8 mouse cellular contexts compared by ENCODE assay signal in genomic region chr6:115037103-115038094, GRCm38 (mm10). TPM values are rescaled to one million over a fixed set of nuclear protein-coding genes. Genes with fewer than 3 reads are reported as not detected.
A peak's percentile ranks its signal among the peaks of the same experiment; 100 is the strongest.
DNase-seq lines count a peak whose midpoint lies in the region; ATAC-seq and TF ChIP-seq lines count a peak whose summit lies in the region.

Gene Tamm41, minus strand, starts transcription at chr6:115037876.

- peak; percentile 81 for DNase-seq in CH12.LX (ENCODE audit: extremely low read depth)
- DNase-seq in c-Kit-positive CD71-negative TER-119-negative erythroid progenitor cells, embryonic 14.5 days (ENCODE audit: low read depth), result peak; percentile 77
- DNase-seq in forebrain, embryonic 10.5 days (ENCODE audit: extremely low spot score, low spot score), result peak; percentile 85
- DNase-seq in kidney, postnatal 10 days, result peak; percentile 94
- peak; percentile 81 for DNase-seq in liver, embryonic 13.5 days
- peak; percentile 73 to 82 for DNase-seq in natural killer cell, adult 2 months (ENCODE audit: low spot score in 2 of 2)

- dilution Hi-C loops in CH12.LX (cut with MboI; ENCODE audit: extremely low pct_ligation_motif_present, extremely low pct_unique_long_range_greater_than_20kb, low sequenced_read_pairs), result no loop called here

- H3K9me3 ChIP-seq in CH12.LX (replicated peaks; ENCODE audit: low read length), result peaks cover 5% of the 10 kb centered on the region
- H3K9me3 ChIP-seq in forebrain, embryonic 10.5 days, result no peaks in the 10 kb centered on the region
- H3K9me3 ChIP-seq in heart, embryonic 14.5 days (ENCODE audit: control insufficient read depth, low read length), result no peaks in the 10 kb centered on the region
- no peaks in the 10 kb centered on the region for H3K9me3 ChIP-seq in liver, embryonic 13.5 days (replicated peaks)
- H3K9me3 ChIP-seq in stomach, embryonic 14.5 days (ENCODE audit: control insufficient read depth, low read depth, low read length), result no peaks in the 10 kb centered on the region

- TF ChIP-seq CTCF in CH12.LX (conservative IDR thresholded peaks at IDR 0.05 in 1 of 2, IDR thresholded peaks at IDR 0.05 in 1 of 2; ENCODE audit: low read depth in 2 of 2, low read length in 2 of 2), result peak; percentile 52 to 87

- TF ChIP-seq RAD21 in CH12.LX (IDR thresholded peaks at IDR 0.05; ENCODE audit: low read depth, low read length), result peak; percentile 50

- peaks cover 20 to 37% of the 10 kb centered on the region in 2 experiments for H3K36me3 ChIP-seq in CH12.LX (replicated peaks in 1 of 2; ENCODE audit: control insufficient read depth in 1 of 2, insufficient read depth in 1 of 2, low read length in 1 of 2)
- peaks cover 27% of the 10 kb centered on the region for H3K36me3 ChIP-seq in forebrain, embryonic 10.5 days (replicated peaks)
- peaks cover 21% of the 10 kb centered on the region for H3K36me3 ChIP-seq in heart, embryonic 14.5 days (ENCODE audit: control insufficient read depth, insufficient read depth, low read length)
- peaks cover 25% of the 10 kb centered on the region for H3K36me3 ChIP-seq in liver, embryonic 13.5 days
- H3K36me3 ChIP-seq in stomach, embryonic 14.5 days (ENCODE audit: control insufficient read depth, insufficient read depth, low read length), result peaks cover 7% of the 10 kb centered on the region; the same call in 1 of the 2 replicates

- H3K4me1 ChIP-seq in CH12.LX (ENCODE audit: control insufficient read depth in 1 of 2, insufficient read depth in 2 of 2), result peaks cover 2 to 31% of the 10 kb centered on the region in 2 experiments; a peak in 3 of 4 replicates
- H3K4me1 ChIP-seq in forebrain, embryonic 10.5 days, result peaks cover 15% of the 10 kb centered on the region
- H3K4me1 ChIP-seq in heart, embryonic 14.5 days (ENCODE audit: control insufficient read depth in 2 of 2, insufficient read depth in 2 of 2, low read length in 2 of 2), result peaks cover 2 to 7% of the 10 kb centered on the region in 2 experiments
- peaks cover 18% of the 10 kb centered on the region for H3K4me1 ChIP-seq in liver, embryonic 13.5 days (replicated peaks)
- H3K4me1 ChIP-seq in stomach, embryonic 14.5 days (ENCODE audit: control insufficient read depth, insufficient read depth, low read length), result 0 out of 2 replicates have a peak, but pooled peaks cover 3% of the 10 kb centered on the region

- peak; percentile 91 for ATAC-seq in heart, embryonic 14.5 days (ENCODE audit: insufficient number of reproducible peaks, insufficient read depth, low FRiP score, low read depth)
- peak; percentile 88 for ATAC-seq in liver, embryonic 13.5 days (ENCODE audit: low read depth)
- ATAC-seq in stomach, embryonic 14.5 days (ENCODE audit: insufficient number of reproducible peaks, insufficient read depth, low FRiP score, low read depth), result peak; percentile 94

- no peaks in the 10 kb centered on the region for H3K27me3 ChIP-seq in CH12.LX (replicated peaks)
- H3K27me3 ChIP-seq in forebrain, embryonic 10.5 days (ENCODE audit: poor library complexity, severe bottlenecking), result no peaks in the 10 kb centered on the region
- H3K27me3 ChIP-seq in heart, embryonic 14.5 days (ENCODE audit: control insufficient read depth, insufficient read depth, low read length), result no peaks in the 10 kb centered on the region
- H3K27me3 ChIP-seq in liver, embryonic 13.5 days, result no peaks in the 10 kb centered on the region
- H3K27me3 ChIP-seq in stomach, embryonic 14.5 days (ENCODE audit: control insufficient read depth, insufficient read depth, low read length), result no peaks in the 10 kb centered on the region

- TF ChIP-seq POLR2A in CH12.LX (IDR thresholded peaks at IDR 0.05; ENCODE audit: low read depth, low read length), result peak; percentile 79

- H3K27ac ChIP-seq in CH12.LX (ENCODE audit: insufficient read depth, low read depth), result no peak within 1 kb of the TSS
- peak within 1 kb of the TSS; percentile 90 for H3K27ac ChIP-seq in forebrain, embryonic 10.5 days
- 0 out of 4 replicates have a peak within 1 kb of the TSS, but pooled peaks of 1 of the 2 experiments have one; percentile 2 for H3K27ac ChIP-seq in heart, embryonic 14.5 days (replicated peaks in 1 of 2; ENCODE audit: control insufficient read depth in 1 of 2, insufficient read depth in 1 of 2, low read depth in 2 of 2, low read length in 2 of 2)
- H3K27ac ChIP-seq in liver, embryonic 13.5 days, result peak within 1 kb of the TSS; percentile 32
- H3K27ac ChIP-seq in stomach, embryonic 14.5 days (ENCODE audit: low read length), result no peak within 1 kb of the TSS

- H3K4me3 ChIP-seq in CH12.LX (replicated peaks in 1 of 3; ENCODE audit: low read depth in 2 of 3, low read length in 2 of 3, poor library complexity in 1 of 3), result peak within 1 kb of the TSS; percentile 90 to 97 (median 93)
- peak within 1 kb of the TSS; percentile 94 for H3K4me3 ChIP-seq in forebrain, embryonic 10.5 days
- H3K4me3 ChIP-seq in heart, embryonic 14.5 days (ENCODE audit: control insufficient read depth in 1 of 2, insufficient read depth in 1 of 2, low read depth in 1 of 2, low read length in 2 of 2), result peak within 1 kb of the TSS; percentile 69 to 96
- peak within 1 kb of the TSS; percentile 79 for H3K4me3 ChIP-seq in liver, embryonic 13.5 days (replicated peaks)
- H3K4me3 ChIP-seq in stomach, embryonic 14.5 days (ENCODE audit: low read depth, low read length), result peak within 1 kb of the TSS; percentile 79

- H3K4me2 ChIP-seq in CH12.LX (ENCODE audit: insufficient read depth, low read depth, poor library complexity, severe bottlenecking), result peak within 1 kb of the TSS; percentile 83
- H3K4me2 ChIP-seq in heart, embryonic 14.5 days (ENCODE audit: low read length), result peak within 1 kb of the TSS; percentile 86
- H3K4me2 ChIP-seq in liver, embryonic 13.5 days, result peak within 1 kb of the TSS; percentile 88
- H3K4me2 ChIP-seq in stomach, embryonic 14.5 days (replicated peaks; ENCODE audit: low read depth, low read length), result peak within 1 kb of the TSS; percentile 54

- peak within 1 kb of the TSS; percentile 65 for H3K9ac ChIP-seq in CH12.LX (ENCODE audit: insufficient read depth, low read depth)
- H3K9ac ChIP-seq in heart, embryonic 14.5 days (ENCODE audit: low read length), result peak within 1 kb of the TSS; percentile 78
- peak within 1 kb of the TSS; percentile 87 for H3K9ac ChIP-seq in liver, embryonic 13.5 days
- peak within 1 kb of the TSS; percentile 75 for H3K9ac ChIP-seq in stomach, embryonic 14.5 days (replicated peaks; ENCODE audit: low read depth, low read length)

- 2% methylated on average over 57 of the region's 57 CpGs for WGBS in forebrain, embryonic 10.5 days
- 2% methylated on average over 57 of the region's 57 CpGs for WGBS in heart, embryonic 14.5 days
- WGBS in liver, embryonic 13.5 days (ENCODE audit: insufficient replicate concordance), result 2% methylated on average over 57 of the region's 57 CpGs
- WGBS in stomach, embryonic 14.5 days, result 1% methylated on average over 57 of the region's 57 CpGs

- in situ Hi-C loops in CH12.LX (cut with MboI; ENCODE audit: low pct_ligation_motif_present, low pct_unique_long_range_greater_than_20kb, low sequenced_read_pairs), result no loop called here

- H3K79me2 ChIP-seq in CH12.LX (replicated peaks; ENCODE audit: control insufficient read depth, extremely low read depth, insufficient read depth, poor library complexity, severe bottlenecking), result peaks cover 26% of the 10 kb centered on the region

- TF ChIP-seq EP300 in CH12.LX (IDR thresholded peaks at IDR 0.05; ENCODE audit: low read length), result no peak

TF ChIP-seq in CH12.LX, 34 proteins besides CTCF, POLR2A, EP300 and RAD21 (continues in another document):
- TF ChIP-seq MAFK (IDR thresholded peaks at IDR 0.05; ENCODE audit: insufficient replicate concordance, low read length) (no peak), MEF2A (IDR thresholded peaks at IDR 0.05; ENCODE audit: borderline replicate concordance, low read depth, low read length) (peak; percentile 33; the same call in 1 of the 2 replicates), ZNF384 (IDR thresholded peaks at IDR 0.05; ENCODE audit: low read depth, low read length) (no peak), MXI1 (IDR thresholded peaks at IDR 0.05; ENCODE audit: low read depth, low read length) (peak; percentile 91), SIN3A (IDR thresholded peaks at IDR 0.05; ENCODE audit: low read length) (peak; percentile 94), TCF12 (IDR thresholded peaks at IDR 0.05; ENCODE audit: low read depth, low read length) (peak; percentile 66), IRF4 (IDR thresholded peaks at IDR 0.05; ENCODE audit: low read depth, low read length) (no peak), NRF1 (IDR thresholded peaks at IDR 0.05; ENCODE audit: low read depth, low read length) (peak; percentile 86), KAT2A (IDR thresholded peaks at IDR 0.05; ENCODE audit: insufficient replicate concordance, low read length) (peak; percentile 61; the same call in 1 of the 2 replicates), ZC3H11A (IDR thresholded peaks at IDR 0.05; ENCODE audit: low read depth, low read length) (no peak), CHD2 (IDR thresholded peaks at IDR 0.05; ENCODE audit: low read length) (no peak), UBTF (IDR thresholded peaks at IDR 0.05; ENCODE audit: low read depth, low read length) (no peak), ETS1 (conservative IDR thresholded peaks at IDR 0.05; ENCODE audit: low read depth, low read length) (no peak), SMC3 (IDR thresholded peaks at IDR 0.05; ENCODE audit: low read depth, low read length) (peak; percentile 69), PAX5 (IDR thresholded peaks at IDR 0.05; ENCODE audit: low read length) (no peak), ELF1 (IDR thresholded peaks at IDR 0.05; ENCODE audit: low read depth, low read length) (peak; percentile 87), USF2 (conservative IDR thresholded peaks at IDR 0.05; ENCODE audit: low read depth, low read length) (no peak), HCFC1 (IDR thresholded peaks at IDR 0.05; ENCODE audit: low read depth, low read length) (peak; percentile 84), BHLHE40 (IDR thresholded peaks at IDR 0.05; ENCODE audit: low read depth, low read length) (peak; percentile 51), CHD1 (IDR thresholded peaks at IDR 0.05; ENCODE audit: low read depth, low read length) (no peak), RCOR1 (conservative IDR thresholded peaks at IDR 0.05; ENCODE audit: low read depth, low read length) (no peak), POLR2AphosphoS2 (IDR thresholded peaks at IDR 0.05; ENCODE audit: low read depth, low read length) (no peak), MAZ (IDR thresholded peaks at IDR 0.05; ENCODE audit: low read depth, low read length) (no peak)

RNA-seq across cellular contexts. Expression of gene Tamm41, which starts in this region (rescaled TPM):
- 29.3 and 43.3 TPM in 2 replicates for total RNA-seq in CH12.LX (2012; rRNA removed)
- 39.8 and 40.5 TPM in 2 replicates for total RNA-seq in CH12.LX (2014; rRNA removed)
- 40.4 and 41.1 TPM in 2 replicates for polyA plus RNA-seq in CH12.LX (2012; ENCODE audit: insufficient read length, low read depth)
- polyA plus RNA-seq in forebrain, embryonic 10.5 days (2016; fragmentation: Nextera tagmentation; extraction: Ambion mirVana), result 103 and 104 TPM in 2 replicates
- polyA plus RNA-seq in heart, embryonic 14.5 days (2014; fragmentation: Nextera tagmentation; extraction: Ambion mirVana), result 34.9 and 35.3 TPM in 2 replicates
- polyA plus RNA-seq in liver, embryonic 13.5 days (2015; fragmentation: Nextera tagmentation; extraction: Ambion mirVana), result 40.8 and 41.9 TPM in 2 replicates
- 56.5 and 58.4 TPM in 2 replicates for polyA plus RNA-seq in stomach, embryonic 14.5 days (2014; fragmentation: Nextera tagmentation; extraction: Ambion mirVana)

Comparison
In these comparisons a context has a peak if more than half of its experiments do, and no peak if none do; other contexts are left out.
1. H3K27ac ChIP-seq: peak in forebrain, embryonic 10.5 days (single experiment) and liver, embryonic 13.5 days (single experiment); none in CH12.LX (single experiment) and stomach, embryonic 14.5 days (single experiment).
2. Peak in every context shown above with its lines, with median percentiles within 50 percentile points of each other: DNase-seq, H3K4me2 ChIP-seq, H3K4me3 ChIP-seq, H3K9ac ChIP-seq and ATAC-seq.